Mouse (Mus musculus) heart, postnatal 0 days (tissue): ENCODE data around the gene Tanc1.

Source experiments
- CTCF ChIP-seq: IDR thresholded peaks from 2 replicates; pipeline ENCODE4 v1.5.1; 2016; ENCODE audit warnings: antibody characterized with exemption, control low read depth, low read depth
- EP300 ChIP-seq: IDR thresholded peaks from 2 replicates; pipeline ENCODE4 v1.6.1; 2016; ENCODE audit warnings: antibody characterized with exemption, low read depth

DNA sequence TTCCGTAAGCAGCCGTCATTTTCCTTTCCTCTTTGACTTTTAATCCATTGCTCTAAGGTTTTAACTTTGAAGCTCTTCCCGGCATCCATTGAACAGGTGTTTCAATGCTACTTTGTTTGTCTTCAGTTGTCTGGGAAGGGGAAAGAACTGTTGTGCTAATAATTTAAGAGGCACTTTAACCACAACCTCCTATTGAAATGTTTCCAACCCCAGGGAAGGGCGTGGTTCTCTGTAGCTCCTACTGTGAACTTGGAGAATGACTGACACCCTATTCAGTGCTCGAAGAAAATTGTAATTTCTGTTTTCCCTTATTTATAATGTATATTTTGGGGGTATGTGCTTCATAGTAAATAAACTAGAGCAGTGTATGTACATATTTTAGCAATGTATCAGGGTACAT, 168.4 kb downstream of the Tanc1 start:
- TF ChIP-seq CTCF (no peak), EP300 (no peak)
